Mouse (Mus musculus) neural tube, embryonic 10.5 days (tissue): ENCODE data around the gene Acsf3.

ENCODE experiments used
- DNase-seq: peaks from one replicate; pipeline ENCODE4 v3.0.0-alpha.2; 2017; ENCODE audit warnings: low spot score; ENCODE audit errors: extremely low spot score

The Acsf3 gene

GRCm38 (mm10) chr8:122761109-122761508 lies 14.2 kb upstream of the Acsf3 start:
- DNase-seq, result no peak

GRCm38 (mm10) chr8:122762731-122763266 lies 12.5 kb upstream of the Acsf3 start:
- DNase-seq, result no peak

GRCm38 (mm10) chr8:122763267-122763738 lies 12.0 kb upstream of the Acsf3 start:
- no peak for DNase-seq

- no peak for DNase-seq
Observed at GRCm38 (mm10) chr8:122764790-122765474, 10.4 kb upstream of the Acsf3 start.

- no peak for DNase-seq
Observed at GRCm38 (mm10) chr8:122766189-122766588, 9.1 kb upstream of the Acsf3 start.

GRCm38 (mm10) chr8:122766647-122767200 lies 8.6 kb upstream of the Acsf3 start:
- DNase-seq, result no peak

GRCm38 (mm10) chr8:122767229-122767628 lies 8.1 kb upstream of the Acsf3 start:
- no peak for DNase-seq

- DNase-seq, result no peak
Observed at GRCm38 (mm10) chr8:122769251-122770058, 5.8 kb upstream of the Acsf3 start.

- no peak for DNase-seq
Observed at GRCm38 (mm10) chr8:122772431-122773060, 2.7 kb upstream of the Acsf3 start.

- no peak for DNase-seq
Observed at GRCm38 (mm10) chr8:122777701-122778100, 2.4 kb downstream of the Acsf3 start.

GRCm38 (mm10) chr8:122778703-122779239 lies 3.5 kb downstream of the Acsf3 start:
- DNase-seq, result no peak

- no peak for DNase-seq
Observed at GRCm38 (mm10) chr8:122779255-122779654, 4.0 kb downstream of the Acsf3 start.

- no peak for DNase-seq
Observed at GRCm38 (mm10) chr8:122784756-122785155, 9.5 kb downstream of the Acsf3 start.

GRCm38 (mm10) chr8:122789796-122790195 lies 14.5 kb downstream of the Acsf3 start:
- no peak for DNase-seq

GRCm38 (mm10) chr8:122793375-122794174 lies 18.3 kb downstream of the Acsf3 start:
- no peak for DNase-seq

- no peak for DNase-seq
Observed at GRCm38 (mm10) chr8:122794175-122794454, 18.8 kb downstream of the Acsf3 start.

- DNase-seq, result no peak
Observed at GRCm38 (mm10) chr8:122803906-122804761, 28.8 kb downstream of the Acsf3 start.

- no peak for DNase-seq
Observed at GRCm38 (mm10) chr8:122805349-122805748, 30.1 kb downstream of the Acsf3 start.

- DNase-seq, result no peak
Observed at GRCm38 (mm10) chr8:122806956-122807538, 31.8 kb downstream of the Acsf3 start.
